Mouse (Mus musculus): ENCODE results near the gene A430078G23Rik. TPM values are rescaled to one million over a fixed set of nuclear protein-coding genes. Genes with fewer than 3 reads are reported as not detected.

A430078G23Rik gene
- polyA plus RNA-seq, 1 experiment from 2014 or later, result not detected

Other genes with a start within 250 kb of the A430078G23Rik start
- 52.0 and 53.5 TPM in 2 replicates for gene Insr, start 73.8 kb upstream of the A430078G23Rik start, polyA plus RNA-seq (2015; fragmentation: Nextera tagmentation; extraction: Ambion mirVana)
- 9.2 and 11.0 TPM in 2 replicates for gene Arhgef18, start 39.6 kb downstream of the A430078G23Rik start, polyA plus RNA-seq (2015; fragmentation: Nextera tagmentation; extraction: Ambion mirVana)
- gene Pex11g, start 114.3 kb downstream of the A430078G23Rik start, polyA plus RNA-seq (2015; fragmentation: Nextera tagmentation; extraction: Ambion mirVana), result 3.1 and 3.2 TPM in 2 replicates
- gene Tex45, start 117.4 kb downstream of the A430078G23Rik start, polyA plus RNA-seq (2015; fragmentation: Nextera tagmentation; extraction: Ambion mirVana), result 0.17 TPM in 1 of 2 replicates, not detected in the other
- gene Zfp358, start 139.7 kb downstream of the A430078G23Rik start, polyA plus RNA-seq (2015; fragmentation: Nextera tagmentation; extraction: Ambion mirVana), result 76.4 and 77.7 TPM in 2 replicates
- gene Mcoln1, start 147.0 kb downstream of the A430078G23Rik start, polyA plus RNA-seq (2015; fragmentation: Nextera tagmentation; extraction: Ambion mirVana), result 88.6 and 91.9 TPM in 2 replicates
- 35.7 and 36.7 TPM in 2 replicates for gene Pnpla6, start 162.0 kb downstream of the A430078G23Rik start, polyA plus RNA-seq (2015; fragmentation: Nextera tagmentation; extraction: Ambion mirVana)
- 0.50 and 0.77 TPM in 2 replicates for gene C330021F23Rik, start 214.6 kb downstream of the A430078G23Rik start, polyA plus RNA-seq (2015; fragmentation: Nextera tagmentation; extraction: Ambion mirVana)
- gene Camsap3, start 233.9 kb downstream of the A430078G23Rik start, polyA plus RNA-seq (2015; fragmentation: Nextera tagmentation; extraction: Ambion mirVana), result 34.0 and 38.9 TPM in 2 replicates